Mouse (Mus musculus): ENCODE measurements around the gene Ube2j2. TPM values are rescaled to one million over a fixed set of nuclear protein-coding genes. Genes with fewer than 3 reads are reported as not detected.

Ube2j2 gene
- polyA plus RNA-seq, 1 experiment from 2014 or later = 104 TPM

GRCm38 (mm10) chr4:155964396-155964795 lies 20.8 kb downstream of the Ube2j2 start:
- Histone ChIP-seq H3K27me3 (replicated peaks) (no peaks in the 10 kb centered on the region), H3K4me1 (peaks cover 15% of the 10 kb centered on the region), H3K4me2 (no peak overlapping the region), H3K36me3 (peaks cover 23% of the 10 kb centered on the region), H3K9ac (replicated peaks) (no peak overlapping the region), H3K4me3 (replicated peaks) (no peak overlapping the region), H3K27ac (replicated peaks) (no peak overlapping the region), H3K9me3 (replicated peaks) (no peaks in the 10 kb centered on the region)
- ATAC-seq (ENCODE audit: low FRiP score) = no peak
- WGBS = 95% methylated on average over 11 of the region's 11 CpGs

DNA sequence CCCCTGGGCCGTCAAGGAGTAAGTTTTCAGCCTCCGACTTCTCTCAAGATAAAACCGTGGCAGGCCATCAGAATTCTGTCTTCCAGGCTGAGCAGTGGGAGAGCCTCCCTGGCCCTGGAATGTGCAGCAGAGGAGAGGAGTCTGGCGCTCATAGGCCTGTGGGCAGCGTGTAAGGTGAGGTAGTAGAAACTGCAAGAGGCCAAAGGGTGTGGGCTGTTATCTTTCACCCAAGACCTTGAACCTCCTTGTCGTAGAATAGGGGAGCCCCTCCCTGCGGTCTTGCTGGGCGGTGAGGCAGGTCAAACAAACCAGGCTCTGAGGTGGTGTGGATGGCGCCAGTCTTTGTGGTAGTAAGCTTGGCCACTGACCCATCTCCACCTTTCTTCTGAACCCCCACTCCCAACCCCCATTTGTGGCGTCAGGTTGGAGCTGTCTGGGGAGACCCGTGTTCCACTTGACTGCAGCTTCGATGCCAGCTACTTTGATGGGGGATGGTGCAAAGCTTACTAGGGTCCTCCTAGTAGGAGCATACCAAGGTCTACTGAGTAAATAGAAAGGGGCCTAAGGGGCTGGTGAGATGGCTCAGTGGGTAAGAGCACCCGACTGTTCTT lies 25.5 kb downstream of the Ube2j2 start:
- Histone ChIP-seq H3K4me3 (replicated peaks) (no peak overlapping the region), H3K27me3 (replicated peaks) (no peaks in the 10 kb centered on the region), H3K4me1 (no peaks in the 10 kb centered on the region), H3K27ac (replicated peaks) (no peak overlapping the region), H3K36me3 (peaks cover 23% of the 10 kb centered on the region), H3K4me2 (no peak overlapping the region), H3K9me3 (replicated peaks) (no peaks in the 10 kb centered on the region), H3K9ac (replicated peaks) (no peak overlapping the region)
- ATAC-seq (ENCODE audit: low FRiP score) = no peak
- WGBS = 85% methylated on average over 13 of the region's 13 CpGs

DNA sequence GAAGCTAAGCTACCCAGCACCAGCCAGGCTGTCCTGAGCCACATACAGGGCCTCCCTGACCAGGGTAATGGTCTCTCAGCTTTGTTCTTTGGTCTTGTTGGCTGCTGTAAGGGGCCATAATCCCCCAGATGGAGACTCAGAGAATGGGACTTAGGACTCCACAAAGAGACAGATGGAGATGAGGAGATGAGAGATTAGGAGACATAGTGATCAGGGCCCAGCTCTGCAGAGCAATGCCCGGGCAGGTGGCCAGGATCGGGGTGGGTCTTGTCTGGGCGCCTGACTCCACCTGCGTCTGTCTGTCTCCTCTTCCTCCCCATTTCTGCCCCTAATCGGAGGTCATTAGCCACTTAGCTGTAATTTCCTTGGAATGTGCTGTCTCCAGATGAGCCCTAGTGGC lies 26.7 kb downstream of the Ube2j2 start:
- H3K4me2 ChIP-seq = no peak overlapping the region
- H3K27me3 ChIP-seq (replicated peaks) = no peaks in the 10 kb centered on the region
- no peaks in the 10 kb centered on the region for H3K9me3 ChIP-seq (replicated peaks)
- H3K4me1 ChIP-seq = no peaks in the 10 kb centered on the region
- no peak overlapping the region for H3K27ac ChIP-seq (replicated peaks)
- H3K9ac ChIP-seq (replicated peaks) = no peak overlapping the region
- H3K36me3 ChIP-seq = peaks cover 14% of the 10 kb centered on the region
- 66% methylated on average over 5 of the region's 5 CpGs for WGBS
- ATAC-seq (ENCODE audit: low FRiP score) = no peak
- no peak overlapping the region for H3K4me3 ChIP-seq (replicated peaks)

DNA sequence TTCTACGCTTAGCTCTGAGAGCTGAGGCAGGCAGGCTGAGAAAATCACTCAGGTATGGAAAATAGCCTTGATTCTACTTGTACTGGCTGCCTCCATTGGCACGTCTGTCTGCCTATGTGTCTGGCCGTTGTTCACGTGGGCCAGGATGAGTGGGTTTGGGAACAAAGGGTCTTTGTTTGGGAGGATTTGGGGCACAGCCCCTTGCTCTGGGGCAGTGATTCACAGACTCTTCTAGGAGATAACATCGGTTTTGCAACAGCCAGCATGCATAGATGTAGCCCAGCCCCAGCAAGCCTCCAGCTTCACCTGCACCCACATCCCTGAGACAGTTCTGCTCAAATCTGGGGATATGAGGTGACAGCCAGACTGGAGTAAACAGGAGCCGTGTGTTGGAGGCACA lies 29.0 kb downstream of the Ube2j2 start:
- Histone ChIP-seq H3K36me3 (no peaks in the 10 kb centered on the region), H3K9ac (replicated peaks) (no peak overlapping the region), H3K4me2 (no peak overlapping the region), H3K27me3 (replicated peaks) (no peaks in the 10 kb centered on the region), H3K4me3 (replicated peaks) (no peak overlapping the region), H3K27ac (replicated peaks) (no peak overlapping the region), H3K4me1 (no peaks in the 10 kb centered on the region), H3K9me3 (replicated peaks) (no peaks in the 10 kb centered on the region)
- no peak for ATAC-seq (ENCODE audit: low FRiP score)
- 65% methylated on average over 6 of the region's 6 CpGs for WGBS

GRCm38 (mm10) chr4:155973239-155973638 lies 29.6 kb downstream of the Ube2j2 start:
- Histone ChIP-seq H3K9me3 (replicated peaks) (no peaks in the 10 kb centered on the region), H3K9ac (replicated peaks) (no peak overlapping the region), H3K4me1 (no peaks in the 10 kb centered on the region), H3K4me3 (replicated peaks) (no peak overlapping the region), H3K36me3 (no peaks in the 10 kb centered on the region), H3K27me3 (replicated peaks) (no peaks in the 10 kb centered on the region), H3K4me2 (no peak overlapping the region), H3K27ac (replicated peaks) (no peak overlapping the region)
- no peak for ATAC-seq (ENCODE audit: low FRiP score)
- WGBS = 92% methylated on average over 2 of the region's 2 CpGs

- Histone ChIP-seq H3K36me3 (no peaks in the 10 kb centered on the region), H3K4me3 (replicated peaks) (no peak overlapping the region), H3K4me1 (no peaks in the 10 kb centered on the region), H3K9ac (replicated peaks) (no peak overlapping the region), H3K27me3 (replicated peaks) (no peaks in the 10 kb centered on the region), H3K9me3 (replicated peaks) (no peaks in the 10 kb centered on the region), H3K4me2 (no peak overlapping the region), H3K27ac (replicated peaks) (no peak overlapping the region)
- ATAC-seq (ENCODE audit: low FRiP score) = no peak
- 78% methylated on average over 12 of the region's 12 CpGs for WGBS
These were observed 37.9 kb downstream of the Ube2j2 start for GRCm38 (mm10) chr4:155981436-155982082.

GRCm38 (mm10) chr4:155983788-155984187 lies 40.2 kb downstream of the Ube2j2 start:
- no peak for ATAC-seq (ENCODE audit: low FRiP score)
- WGBS = 23% methylated on average over 2 of the region's 2 CpGs
- H3K4me3 ChIP-seq (replicated peaks) = no peak overlapping the region
- no peaks in the 10 kb centered on the region for H3K36me3 ChIP-seq
- H3K4me1 ChIP-seq = no peaks in the 10 kb centered on the region
- H3K9ac ChIP-seq (replicated peaks) = no peak overlapping the region
- H3K27ac ChIP-seq (replicated peaks) = no peak overlapping the region
- no peaks in the 10 kb centered on the region for H3K27me3 ChIP-seq (replicated peaks)
- no peak overlapping the region for H3K4me2 ChIP-seq
- no peaks in the 10 kb centered on the region for H3K9me3 ChIP-seq (replicated peaks)

GRCm38 (mm10) chr4:155991211-155991907 lies 47.7 kb downstream of the Ube2j2 start:
- peak overlapping the region; percentile 82 for H3K9ac ChIP-seq (replicated peaks)
- ATAC-seq (ENCODE audit: low FRiP score) = peak; percentile 6; the same call in 1 of the 2 replicates
- H3K4me3 ChIP-seq (replicated peaks) = peak overlapping the region; percentile 70
- peaks cover 4% of the 10 kb centered on the region; the same call in 1 of the 2 replicates for H3K36me3 ChIP-seq
- peak overlapping the region; percentile 97 for H3K27ac ChIP-seq (replicated peaks)
- no peaks in the 10 kb centered on the region for H3K27me3 ChIP-seq (replicated peaks)
- no peaks in the 10 kb centered on the region for H3K9me3 ChIP-seq (replicated peaks)
- H3K4me2 ChIP-seq = peak overlapping the region; percentile 99
- 88% methylated on average over 22 of the region's 22 CpGs for WGBS
- H3K4me1 ChIP-seq = peaks cover 41% of the 10 kb centered on the region

DNA sequence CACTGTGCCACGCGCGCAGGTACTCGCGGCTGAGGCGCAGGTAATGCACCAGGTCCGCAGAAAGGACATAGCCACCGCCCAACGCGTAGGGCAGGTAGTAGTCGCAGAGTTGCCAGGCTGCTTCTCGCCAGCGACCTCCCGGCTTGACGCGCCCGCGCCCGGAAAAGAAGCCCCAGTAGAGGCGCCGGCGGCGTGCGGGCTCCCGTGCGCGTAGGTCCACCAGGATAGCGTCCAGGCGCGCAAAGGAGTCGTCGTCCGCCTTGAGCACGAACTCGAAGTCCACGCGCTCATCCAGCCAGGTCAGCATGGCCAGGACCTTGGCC lies 48.2 kb downstream of the Ube2j2 start:
- WGBS = 21% methylated on average over 37 of the region's 37 CpGs
- ATAC-seq (ENCODE audit: low FRiP score) = no peak; the same call in 1 of the 2 replicates

GRCm38 (mm10) chr4:155992241-155992905 lies 48.7 kb downstream of the Ube2j2 start, which contains the start of the genes B3galt6 and Sdf4:
B3galt6 (minus strand) TSS chr4:155992649.
Sdf4 (plus strand) TSS chr4:155992872.
- peak within 1 kb of the TSS; percentile 82 for H3K9ac ChIP-seq (replicated peaks)
- ATAC-seq (ENCODE audit: low FRiP score) = peak; percentile 89
- under 1% methylated on average over 97 of the region's 99 CpGs for WGBS
- peaks cover 11% of the 10 kb centered on the region for H3K36me3 ChIP-seq
- no peaks in the 10 kb centered on the region for H3K9me3 ChIP-seq (replicated peaks)
- peaks cover 41% of the 10 kb centered on the region for H3K4me1 ChIP-seq
- no peaks in the 10 kb centered on the region for H3K27me3 ChIP-seq (replicated peaks)
- peak within 1 kb of the TSS; percentile 70 for H3K4me3 ChIP-seq (replicated peaks)
- H3K4me2 ChIP-seq = peak within 1 kb of the TSS; percentile 99
- peak within 1 kb of the TSS; percentile 99 for H3K27ac ChIP-seq (replicated peaks)

More for the DNA sequence above, 48.2 kb downstream of the Ube2j2 start:
- H3K4me3 ChIP-seq (replicated peaks) = peak overlapping the region; percentile 70
- H3K4me1 ChIP-seq = peaks cover 41% of the 10 kb centered on the region
- H3K9ac ChIP-seq (replicated peaks) = peak overlapping the region; percentile 82
- no peaks in the 10 kb centered on the region for H3K27me3 ChIP-seq (replicated peaks)
- peaks cover 8% of the 10 kb centered on the region for H3K36me3 ChIP-seq
- peak overlapping the region; percentile 99 for H3K4me2 ChIP-seq
- H3K27ac ChIP-seq (replicated peaks) = peak overlapping the region; percentile 97
- no peaks in the 10 kb centered on the region for H3K9me3 ChIP-seq (replicated peaks)

DNA sequence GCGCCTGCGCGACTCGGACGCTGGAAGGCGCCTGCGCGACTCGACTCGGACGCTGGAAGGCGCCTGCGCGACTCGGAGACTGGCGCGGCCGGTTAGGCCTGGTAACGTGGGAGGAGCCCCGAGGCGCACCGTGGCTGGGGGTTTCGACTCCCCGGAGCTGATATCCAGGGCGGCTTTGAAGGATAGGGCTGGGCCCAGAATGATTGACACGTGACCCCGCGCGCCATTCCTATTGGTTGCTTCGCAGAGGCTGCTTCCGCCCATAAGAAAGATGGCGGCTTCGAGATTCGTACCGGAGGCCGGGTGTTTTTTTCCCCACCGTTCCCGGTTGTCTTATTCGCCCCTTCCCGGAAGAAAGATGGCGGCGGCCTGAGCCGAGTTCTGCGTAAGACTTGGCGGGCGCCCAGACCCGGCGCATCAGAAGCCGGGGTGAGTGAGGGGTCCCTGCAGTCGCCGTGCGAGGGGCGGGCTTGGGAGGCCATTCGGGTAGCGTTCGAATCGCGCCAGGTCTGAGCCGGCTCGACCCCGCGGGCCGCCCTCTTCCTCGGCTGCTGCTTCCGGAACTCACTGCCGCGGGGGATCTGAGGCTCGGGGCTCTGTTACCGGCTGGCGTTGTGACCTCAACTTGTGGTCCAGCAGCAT lies 49.4 kb downstream of the Ube2j2 start:
- Histone ChIP-seq H3K4me1 (peaks cover 41% of the 10 kb centered on the region), H3K27ac (replicated peaks) (peak overlapping the region; percentile 99), H3K27me3 (replicated peaks) (no peaks in the 10 kb centered on the region), H3K4me2 (peak overlapping the region; percentile 77), H3K9me3 (replicated peaks) (no peaks in the 10 kb centered on the region), H3K36me3 (peaks cover 18% of the 10 kb centered on the region), H3K4me3 (replicated peaks) (peak overlapping the region; percentile 70), H3K9ac (replicated peaks) (peak overlapping the region; percentile 69)
- WGBS = under 1% methylated on average over 69 of the region's 70 CpGs
- ATAC-seq (ENCODE audit: low FRiP score) = peak; percentile 87

Measured in neural tube, embryonic 15.5 days (tissue).